Mouse (Mus musculus): ENCODE data around the gene Pagr1b.

Gene Pagr1b

DNA sequence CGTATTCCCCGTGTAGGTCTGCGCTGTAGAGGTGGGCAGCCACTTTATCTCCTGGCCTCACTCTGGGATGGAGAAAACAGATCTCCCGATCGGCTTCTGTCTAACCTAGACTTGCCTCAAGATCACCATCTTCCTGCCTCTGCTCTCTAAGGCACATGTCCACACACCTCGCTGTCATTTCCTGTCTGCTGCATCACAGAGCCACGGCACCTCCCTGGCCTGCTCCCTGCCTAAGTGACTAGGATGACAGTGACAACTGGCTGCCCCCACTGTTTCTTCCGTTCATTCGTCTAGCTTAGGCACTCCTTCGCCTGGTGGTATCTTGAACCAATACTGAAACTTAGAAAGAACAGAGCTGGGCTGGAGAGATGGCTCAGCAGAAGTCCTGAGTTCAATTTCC is 16.7 kb downstream of the Pagr1b start:
- in situ Hi-C loops (cut with MboI, MseI): no loop called here

DNA sequence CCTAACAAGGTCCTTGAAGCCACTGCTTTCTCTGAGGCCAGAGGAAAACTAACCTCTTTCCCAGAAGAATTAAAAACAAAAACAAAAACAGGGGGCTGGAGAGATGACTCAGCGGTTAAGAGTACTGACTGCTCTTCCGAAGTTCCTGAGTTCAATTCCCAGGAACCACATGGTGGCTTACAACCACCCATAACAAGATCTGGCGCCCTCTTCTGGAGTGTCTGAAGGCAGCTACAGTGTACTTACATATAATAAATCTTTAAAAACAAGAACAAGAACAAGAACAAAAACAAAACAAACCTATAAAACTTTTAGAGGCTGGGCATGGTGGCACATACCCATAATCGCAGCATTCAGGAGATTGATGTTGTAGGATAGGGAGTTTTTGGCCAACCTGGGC is 19.8 kb downstream of the Pagr1b start:
- in situ Hi-C loops (cut with MboI, MseI): no loop called here

DNA sequence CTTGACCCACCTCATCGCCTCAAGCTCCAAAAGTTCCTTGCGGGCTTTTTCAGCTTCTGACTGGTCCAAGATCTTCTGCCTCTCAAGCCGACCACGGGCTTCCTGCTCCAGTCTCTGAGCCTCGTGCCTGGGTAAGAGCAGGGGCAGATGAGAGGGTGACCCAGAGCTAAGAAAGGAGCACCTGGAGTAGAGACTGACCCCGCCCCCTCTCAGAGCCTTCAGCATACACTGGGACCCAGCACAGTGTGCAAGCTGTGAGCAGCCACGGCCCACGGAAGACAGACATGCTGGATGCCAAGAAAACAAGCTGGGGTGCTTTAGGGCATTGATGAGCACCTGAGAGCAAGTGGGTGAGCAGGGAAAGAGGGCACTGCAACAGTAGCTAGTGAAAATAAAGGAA is 27.5 kb downstream of the Pagr1b start:
- in situ Hi-C loops (cut with MboI, MseI): no loop called here

DNA sequence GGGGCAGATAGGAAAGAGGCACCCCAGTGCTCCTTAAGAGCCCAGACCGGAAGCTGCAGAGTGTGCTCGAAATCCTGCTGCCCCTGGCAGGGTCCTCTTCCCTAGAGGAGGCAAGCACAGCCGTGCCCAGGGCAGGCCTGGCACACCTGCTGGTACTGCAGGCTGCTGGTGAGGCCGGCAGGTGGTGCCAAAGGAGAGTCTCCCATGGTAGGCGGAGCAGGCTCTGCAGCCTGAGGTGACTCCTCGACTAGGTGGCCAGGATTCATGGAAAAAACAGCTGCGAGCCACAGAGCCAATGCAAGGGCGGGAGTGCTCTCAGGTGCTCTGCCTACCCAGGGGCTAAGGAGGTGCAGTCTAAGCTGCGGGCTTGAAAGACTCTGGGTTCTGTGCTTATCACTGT is 30.0 kb downstream of the Pagr1b start:
- in situ Hi-C loops (cut with MboI, MseI): no loop called here

DNA sequence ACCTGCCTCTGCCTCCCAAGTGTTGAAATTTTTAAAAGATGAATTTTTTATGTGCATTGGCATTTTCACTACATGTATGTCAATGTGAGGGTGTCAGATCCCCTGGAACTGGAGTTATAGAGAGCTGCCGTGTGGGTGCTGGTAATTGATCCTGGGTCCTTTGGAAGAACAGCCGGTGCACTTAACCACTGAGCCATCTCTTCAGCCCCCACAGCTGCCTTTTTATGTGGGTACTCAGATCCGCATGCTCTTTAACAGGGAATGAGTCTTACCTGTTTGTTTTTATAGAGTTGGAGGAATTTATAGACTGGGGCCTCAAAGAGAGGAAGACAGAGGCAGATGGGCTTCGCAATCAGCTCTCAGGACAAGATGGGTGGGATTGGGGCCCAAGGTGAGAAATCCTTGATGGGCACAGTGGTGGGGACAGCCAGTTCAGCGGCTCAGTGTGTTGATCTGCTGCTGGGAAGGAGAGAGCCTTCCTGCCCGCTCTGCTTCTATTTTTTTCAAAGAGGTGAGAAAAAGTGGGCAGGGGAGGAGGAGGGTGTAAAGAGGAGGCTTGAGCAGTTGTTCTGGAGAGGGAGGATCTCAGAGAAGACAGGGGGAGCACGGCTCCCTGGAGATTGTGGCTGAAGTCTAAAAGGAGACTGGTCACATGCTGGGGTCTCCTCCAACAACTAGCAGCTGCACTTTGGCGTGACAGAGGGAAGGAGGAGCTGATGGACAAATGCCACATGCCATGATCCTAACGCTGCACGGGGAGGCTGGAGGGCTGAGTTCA is 31.4 kb downstream of the Pagr1b start:
- in situ Hi-C loops (cut with MboI, MseI): no loop called here

DNA sequence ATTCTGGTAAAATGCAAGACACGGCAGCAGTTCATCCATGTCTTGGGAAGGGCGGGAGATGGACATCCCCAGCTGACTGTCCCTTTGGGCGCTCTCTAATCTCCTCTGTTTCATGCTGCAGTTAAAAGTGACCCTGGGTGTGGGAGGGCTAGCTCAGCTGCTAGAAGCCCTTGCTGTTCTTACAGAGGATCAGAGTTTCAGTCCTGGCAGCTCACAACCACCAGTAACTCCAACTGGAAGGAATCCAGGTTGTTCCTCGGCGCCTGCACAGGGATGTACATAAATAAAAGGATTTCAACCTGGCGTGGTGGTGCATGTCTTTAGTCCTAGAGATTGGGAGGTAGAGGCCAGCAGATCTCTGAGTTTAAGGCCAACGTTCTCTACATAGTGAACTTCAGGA is 33.2 kb downstream of the Pagr1b start:
- in situ Hi-C loops (cut with MboI, MseI): no loop called here

DNA sequence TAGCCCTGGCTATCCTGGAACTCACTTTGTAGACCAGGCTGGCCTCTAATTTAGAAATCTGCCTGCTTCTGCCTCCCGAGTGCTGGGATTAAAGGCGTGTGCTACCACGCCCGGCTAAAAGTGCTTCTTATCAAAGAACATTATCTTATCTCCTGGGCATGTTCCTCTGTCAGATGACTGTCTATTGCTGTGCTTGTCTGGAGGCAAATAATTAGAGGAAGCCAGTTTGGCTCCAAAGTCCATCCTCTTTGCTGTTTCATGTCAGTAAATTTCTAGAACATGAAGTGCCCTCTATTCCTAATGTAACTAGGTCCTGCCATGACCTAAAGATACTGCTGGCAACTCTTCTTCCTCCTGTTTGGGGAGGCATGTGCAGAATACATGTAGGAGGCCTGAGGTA is 34.2 kb downstream of the Pagr1b start:
- in situ Hi-C loops (cut with MboI, MseI): no loop called here

DNA sequence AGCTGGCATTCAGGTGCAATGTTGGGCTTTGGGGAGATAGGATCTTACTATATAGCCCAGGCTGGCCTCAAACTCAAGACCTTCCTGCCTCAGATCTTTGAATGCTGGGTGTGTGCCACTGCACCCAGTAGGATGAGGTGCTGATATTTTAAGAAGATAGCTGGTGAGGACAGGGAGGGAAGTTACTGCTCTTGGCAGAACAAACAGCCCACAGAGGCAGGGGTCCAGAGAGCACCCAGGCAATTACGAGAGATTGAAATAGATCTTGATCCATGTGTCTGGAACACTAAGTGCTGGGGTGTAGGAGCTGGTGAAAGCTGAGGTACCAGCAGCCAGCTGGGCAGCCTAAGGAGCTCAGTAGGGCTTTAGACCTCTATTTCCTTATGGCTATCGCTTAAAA is 34.7 kb downstream of the Pagr1b start:
- in situ Hi-C loops (cut with MboI, MseI): no loop called here

DNA sequence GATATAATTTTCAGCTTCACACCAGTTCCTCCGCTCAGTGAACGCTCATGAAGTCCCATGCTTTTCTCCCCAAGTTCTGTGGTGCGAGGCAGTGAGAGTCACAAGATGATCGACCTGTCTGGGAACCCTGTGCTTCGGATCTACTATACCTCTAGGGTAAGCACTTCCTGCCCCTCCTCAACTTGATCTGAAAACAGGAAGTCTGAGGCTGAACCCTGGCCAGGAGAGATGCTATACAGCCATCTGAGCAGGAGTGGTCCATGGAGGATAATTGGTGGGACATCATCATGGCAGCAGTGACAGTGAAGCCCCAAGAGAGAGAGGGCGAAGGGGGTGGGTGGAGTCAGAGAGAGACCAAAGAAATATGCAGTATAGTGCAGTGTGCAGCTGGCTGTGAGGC is 37.4 kb downstream of the Pagr1b start:
- in situ Hi-C loops (cut with MboI, MseI): no loop called here

DNA sequence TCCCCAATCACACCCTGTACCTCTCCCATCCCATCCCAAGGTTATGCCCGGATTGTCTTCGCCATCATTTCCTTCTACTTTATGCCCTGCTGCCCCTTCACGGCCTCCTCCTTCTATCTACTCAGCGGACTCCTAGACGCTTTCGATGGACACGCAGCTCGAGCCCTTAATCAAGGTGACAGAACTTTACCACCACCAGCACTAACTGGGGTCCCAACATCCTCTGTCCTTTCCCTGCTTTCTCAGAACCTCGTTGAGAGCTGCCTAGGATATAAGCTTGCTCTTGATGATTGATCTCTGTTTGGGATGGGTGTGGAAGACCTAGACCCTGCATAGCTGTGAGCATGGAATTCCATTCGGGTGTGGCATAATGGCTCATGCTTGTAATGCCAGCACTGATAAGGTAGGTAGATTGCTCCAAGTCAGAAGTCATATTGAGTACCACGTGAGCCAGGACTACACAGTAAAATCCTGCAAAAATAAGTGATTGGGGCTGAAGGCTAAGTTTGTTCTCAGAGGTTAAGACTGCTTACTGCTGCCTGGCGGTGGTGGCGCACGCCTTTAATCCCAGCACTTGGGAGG is 39.3 kb downstream of the Pagr1b start:
- in situ Hi-C loops (cut with MboI, MseI): no loop called here

DNA sequence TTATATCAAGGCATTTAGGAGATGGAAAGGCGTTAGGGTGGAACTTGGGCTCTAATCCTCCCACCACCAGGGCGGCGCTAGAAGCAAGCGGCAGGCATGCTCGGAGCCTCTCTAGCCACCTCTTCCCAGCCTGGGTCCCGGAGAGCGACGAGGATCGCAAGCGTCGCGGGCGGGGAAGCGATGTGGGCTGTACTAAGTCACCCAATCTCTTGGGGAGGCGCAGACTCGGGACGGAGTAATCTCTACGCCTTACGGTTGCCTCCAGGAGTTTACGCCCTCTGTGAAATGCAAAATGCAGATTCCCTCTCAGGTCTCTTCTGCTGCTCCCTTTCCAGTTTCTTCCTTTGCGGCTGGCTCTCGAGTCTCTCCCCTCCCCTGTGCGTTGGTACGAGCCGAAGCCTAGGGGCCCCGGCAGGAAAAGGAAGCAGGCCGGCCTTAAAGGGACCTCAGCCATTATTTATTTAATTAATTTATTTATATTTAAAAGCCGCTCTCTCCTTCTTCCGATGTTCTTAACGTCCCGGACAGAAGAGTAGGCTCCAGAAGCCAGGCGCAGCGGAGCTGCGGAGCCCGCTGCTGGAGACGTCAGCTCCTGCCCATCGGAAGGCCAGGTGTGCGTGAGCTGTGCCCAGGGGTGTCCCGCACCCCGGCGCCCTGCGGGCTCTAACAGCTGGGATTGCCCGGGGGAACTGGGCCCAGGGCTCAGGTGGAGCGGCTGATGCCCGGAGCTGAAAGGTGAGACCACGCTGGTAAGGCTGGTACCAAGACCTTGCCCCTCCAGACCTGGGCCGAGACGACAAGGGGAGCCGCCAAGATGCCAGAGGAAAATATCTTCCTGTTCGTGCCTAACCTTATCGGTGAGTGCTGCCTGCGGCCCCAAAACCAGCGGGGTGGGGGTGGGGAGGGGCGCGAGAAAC is 40.1 kb downstream of the Pagr1b start, which contains the start of gene Cdiptos:
TSS of gene Cdiptos (minus strand) at position 149 of the 917 bp plus-strand sequence.
- in situ Hi-C loops (cut with MboI, MseI): no loop called here

DNA sequence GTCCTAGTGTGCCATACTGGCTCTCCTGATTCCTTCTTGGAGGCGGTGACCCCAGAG is 40.6 kb downstream of the Pagr1b start, which contains the start of gene Cdipt:
TSS of gene Cdipt (plus strand) at position 22 of the 57 bp plus-strand sequence.
- in situ Hi-C loops (cut with MboI, MseI): no loop called here

DNA sequence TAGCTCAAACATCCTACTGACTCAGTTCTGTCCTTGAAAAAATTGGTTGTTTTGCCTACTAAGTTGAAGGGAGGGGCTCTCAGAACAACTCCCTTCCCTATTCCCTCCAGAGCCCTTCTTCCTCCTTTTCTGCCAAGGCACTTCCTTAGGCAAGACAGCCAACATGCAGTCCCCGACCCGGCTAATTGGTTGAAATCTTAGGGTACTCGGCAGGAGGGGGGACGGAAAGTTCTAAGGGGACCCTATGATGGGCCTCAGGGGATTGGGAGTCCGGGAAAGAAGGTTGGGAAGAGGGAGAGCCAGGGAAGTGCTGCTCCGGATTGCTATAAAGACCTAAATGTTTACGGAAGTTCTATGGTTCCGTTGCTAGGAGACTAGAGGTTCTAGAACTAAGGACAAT is 40.8 kb downstream of the Pagr1b start:
- in situ Hi-C loops (cut with MboI, MseI): no loop called here

DNA sequence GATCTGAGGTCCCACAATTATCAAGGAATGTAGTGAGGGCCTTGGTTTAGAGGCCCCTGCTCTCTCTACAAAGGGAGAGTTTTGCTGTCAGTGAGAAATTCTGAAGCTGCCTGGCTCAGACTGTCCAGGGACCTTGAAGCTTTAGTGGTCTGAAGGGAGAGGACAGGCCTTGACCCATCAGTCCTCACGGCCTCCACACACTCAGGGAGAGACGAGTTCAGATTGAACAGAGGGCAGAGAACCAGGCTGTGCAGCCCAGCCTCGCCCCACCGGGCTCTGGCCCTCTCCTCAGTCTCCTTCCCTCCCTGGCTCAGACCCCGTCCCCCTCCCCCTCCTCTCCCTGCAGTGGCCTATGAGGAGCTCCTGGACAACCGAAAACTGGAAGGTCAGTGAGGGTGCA is 48.9 kb downstream of the Pagr1b start:
- in situ Hi-C loops (cut with MboI, MseI): loop anchor here (25.0 kb wide), 1 partner anchor 130 kb away; the partner anchor contains the start of genes 4930451I11Rik and Doc2a

DNA sequence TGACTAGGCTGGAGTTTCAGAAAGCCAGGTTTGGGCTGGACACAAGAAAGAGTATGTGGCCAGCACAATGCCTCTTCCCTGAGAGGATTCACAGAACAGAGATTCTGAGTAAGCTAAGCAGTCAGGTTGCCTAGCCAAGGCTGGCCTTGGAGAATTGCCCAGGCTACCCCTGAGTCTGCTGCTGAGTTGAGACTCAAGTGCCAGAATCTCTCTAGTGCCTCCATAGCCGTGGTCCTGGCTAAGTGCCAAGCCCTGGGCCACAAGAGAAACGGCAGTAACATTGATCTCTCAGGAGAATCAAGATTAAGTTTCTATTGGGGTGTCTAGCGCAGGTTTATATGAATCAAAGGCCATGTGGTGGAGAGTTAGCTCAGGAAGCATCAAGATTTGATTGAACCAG is 50.7 kb downstream of the Pagr1b start:
- in situ Hi-C loops (cut with MboI, MseI): loop anchor here (25.0 kb wide), 1 partner anchor 128 kb away; the partner anchor contains the start of genes 4930451I11Rik and Doc2a

DNA sequence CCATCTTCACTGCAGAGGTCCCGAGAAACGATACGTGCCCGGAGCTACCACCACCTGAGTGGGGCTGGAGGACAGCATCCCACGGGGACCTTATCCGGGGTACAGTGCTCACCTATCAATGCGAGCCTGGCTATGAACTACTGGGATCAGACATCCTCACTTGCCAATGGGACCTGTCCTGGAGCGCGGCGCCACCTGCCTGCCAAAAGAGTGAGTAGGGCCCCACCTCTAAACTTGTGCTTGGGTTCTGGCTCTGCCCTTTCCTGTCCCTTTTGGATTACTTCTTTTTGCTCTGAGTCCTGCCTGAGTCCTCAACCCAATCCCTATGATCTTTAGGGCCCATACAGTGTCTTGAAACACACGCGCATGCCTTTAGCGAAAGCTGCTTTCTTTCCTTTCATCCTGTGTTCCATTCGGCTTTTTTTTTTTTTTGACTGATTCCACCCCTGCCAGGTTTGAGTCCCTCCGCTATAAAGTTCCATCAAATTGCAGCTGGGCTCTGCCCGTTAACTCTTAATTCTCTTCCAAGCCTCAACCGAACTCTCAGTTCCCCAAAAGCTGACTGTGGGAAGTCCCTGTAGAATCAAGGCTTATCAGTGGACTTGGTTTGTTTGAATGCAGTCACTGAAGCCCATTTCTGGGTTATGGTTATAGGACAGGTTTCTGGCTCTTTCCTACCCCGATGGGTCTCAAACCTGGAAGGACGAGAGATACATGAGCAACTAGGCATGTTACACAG is 52.6 kb downstream of the Pagr1b start:
- in situ Hi-C loops (cut with MboI, MseI): loop anchor here (25.0 kb wide), 1 partner anchor 126 kb away; the partner anchor contains the start of genes 4930451I11Rik and Doc2a

DNA sequence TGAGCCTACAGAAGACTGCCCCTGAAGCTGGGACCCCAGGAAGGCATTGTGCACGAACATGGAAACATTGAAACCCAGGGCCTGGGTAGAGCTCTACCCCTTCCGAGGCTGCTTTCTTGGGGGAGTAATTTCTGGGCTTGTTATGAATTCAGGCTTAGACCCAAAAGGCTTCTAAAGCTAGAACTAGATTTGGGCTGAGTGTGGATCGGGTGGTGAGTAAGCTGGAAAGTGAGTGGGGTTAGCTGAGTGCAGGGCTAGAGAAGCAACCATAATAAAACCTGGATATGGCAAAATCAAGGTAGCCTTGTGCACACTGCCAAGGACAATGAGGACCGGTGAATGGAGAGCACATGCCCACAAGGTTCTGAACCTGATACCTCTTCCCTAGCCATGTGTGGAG is 54.3 kb downstream of the Pagr1b start:
- in situ Hi-C loops (cut with MboI, MseI): loop anchor here (25.0 kb wide), 1 partner anchor 125 kb away; the partner anchor contains the start of genes 4930451I11Rik and Doc2a

DNA sequence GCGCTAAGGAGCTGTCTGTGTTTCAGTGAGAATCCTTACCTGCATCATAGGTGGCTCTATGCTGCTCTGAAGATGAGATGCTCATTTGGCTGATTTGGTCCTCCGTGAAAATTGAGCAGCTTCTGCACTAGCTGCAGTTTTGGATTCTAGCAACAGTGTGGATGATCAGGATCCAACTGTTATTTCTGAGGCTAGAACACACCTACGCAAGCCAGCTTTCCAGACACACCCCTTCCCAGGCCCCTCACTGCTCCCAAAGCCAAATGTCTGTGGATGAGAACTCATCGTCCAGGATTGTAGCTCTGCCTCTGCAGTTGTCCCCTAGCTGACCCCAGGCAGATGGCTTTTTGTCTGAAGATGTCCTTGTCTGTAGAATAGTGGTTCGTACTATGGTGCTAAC is 55.2 kb downstream of the Pagr1b start:
- in situ Hi-C loops (cut with MboI, MseI): loop anchor here (25.0 kb wide), 1 partner anchor 124 kb away; the partner anchor contains the start of genes 4930451I11Rik and Doc2a

DNA sequence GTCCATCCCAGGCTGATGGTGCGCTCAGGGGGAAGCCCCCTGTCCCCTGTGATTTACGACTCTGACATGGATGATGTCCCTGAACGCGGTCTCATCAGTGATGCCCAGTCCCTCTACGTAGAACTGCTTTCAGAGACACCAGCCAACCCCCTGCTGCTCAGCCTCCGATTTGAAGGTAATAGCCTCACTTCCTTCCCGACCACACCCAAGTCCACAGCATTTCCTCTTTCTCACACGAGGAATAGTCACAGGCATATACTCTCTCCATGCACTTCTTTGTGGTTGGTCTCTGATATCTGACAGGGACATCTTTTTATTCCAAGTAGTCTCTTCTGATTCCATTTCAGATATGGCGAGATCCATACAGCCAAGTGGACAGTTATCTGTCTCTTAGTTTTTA is 56.5 kb downstream of the Pagr1b start:
- in situ Hi-C loops (cut with MboI, MseI): loop anchor here (25.0 kb wide), 1 partner anchor 122 kb away; the partner anchor contains the start of genes 4930451I11Rik and Doc2a

DNA sequence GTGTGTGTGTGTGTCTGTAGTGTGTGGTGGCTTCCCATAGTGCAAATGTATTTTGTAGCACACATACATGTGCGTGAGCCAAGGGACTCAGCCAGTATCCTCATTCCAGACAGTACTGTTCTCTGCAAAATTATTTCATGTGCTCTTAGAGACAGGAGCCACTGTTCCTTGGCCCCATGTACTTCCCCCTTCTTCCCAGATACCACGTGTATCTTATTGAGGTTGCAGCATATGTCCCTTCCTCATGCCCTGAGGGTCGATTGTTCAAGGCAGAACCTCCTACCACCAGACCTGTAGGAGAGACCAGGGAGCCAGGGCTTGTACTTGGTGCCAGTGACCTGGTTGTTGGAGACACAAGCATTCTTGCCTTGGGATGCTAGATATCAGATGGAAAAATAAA is 61.2 kb downstream of the Pagr1b start:
- in situ Hi-C loops (cut with MboI, MseI): loop anchor here (25.0 kb wide), 1 partner anchor 118 kb away; the partner anchor contains the start of genes 4930451I11Rik and Doc2a

DNA sequence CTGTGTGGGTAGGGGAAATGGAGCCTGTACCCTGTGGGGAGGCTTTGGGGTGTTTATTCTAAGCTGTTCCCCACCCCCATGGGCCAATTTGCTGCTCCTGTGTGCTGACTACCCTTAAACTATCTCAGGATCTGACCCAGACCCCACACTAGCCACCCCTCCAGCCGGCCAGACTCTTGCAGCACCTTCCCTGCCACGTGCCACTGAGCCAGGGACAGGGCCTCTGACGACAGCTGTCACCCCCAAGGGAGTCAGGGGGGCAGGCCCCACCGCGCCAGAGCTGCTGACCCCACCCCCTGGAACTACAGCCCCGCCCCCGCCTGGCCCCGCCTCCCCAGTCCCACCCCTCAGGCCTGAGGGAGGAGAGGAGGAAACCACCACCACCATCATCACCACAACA is 63.6 kb downstream of the Pagr1b start:
- in situ Hi-C loops (cut with MboI, MseI): loop anchor here (25.0 kb wide), 1 partner anchor 115 kb away; the partner anchor contains the start of genes 4930451I11Rik and Doc2a
